Mouse (Mus musculus) gastrocnemius, adult 8-10 months (tissue): Measurements from ENCODE around the gene Rpn1. TPM values are rescaled to one million over a fixed set of nuclear protein-coding genes. Genes with fewer than 3 reads are reported as not detected.

ENCODE experiments used
- DNase-seq, 2 experiments: peaks; one replicate each; pipeline ENCODE4 v3.0.0; 2022; ENCODE audit warnings: low spot score in 2 of 2
- total RNA-seq, 4 experiments: library from RNA; stranded (reverse); gene quantifications; 2 replicates each; pipeline ENCODE4 v1.2.4; 2022

Rpn1 gene
- total RNA-seq, 4 experiments from 2014 or later = 67.2 to 101 (median 85.6) TPM

- peak in 1 of 2 experiments; percentile 22 for DNase-seq
Observed at GRCm38 (mm10) chr6:88065116-88065515, 19.2 kb upstream of the Rpn1 start.

GRCm38 (mm10) chr6:88065968-88066367, 18.3 kb upstream of the Rpn1 start:
- DNase-seq = no peak

- no peak for DNase-seq
Observed at GRCm38 (mm10) chr6:88067722-88068121, 16.6 kb upstream of the Rpn1 start.

- no peak for DNase-seq
Observed at GRCm38 (mm10) chr6:88068739-88069138, 15.5 kb upstream of the Rpn1 start.

GRCm38 (mm10) chr6:88070468-88070867, 13.8 kb upstream of the Rpn1 start:
- no peak for DNase-seq

- no peak for DNase-seq
Observed at GRCm38 (mm10) chr6:88071216-88071615, 13.1 kb upstream of the Rpn1 start.

- peak; percentile 95 for DNase-seq
Observed at GRCm38 (mm10) chr6:88074752-88075554, 9.3 kb upstream of the Rpn1 start.

GRCm38 (mm10) chr6:88075960-88076517, 8.2 kb upstream of the Rpn1 start:
- DNase-seq = no peak

- DNase-seq = no peak
Observed at GRCm38 (mm10) chr6:88083095-88083494, 1.2 kb upstream of the Rpn1 start.

GRCm38 (mm10) chr6:88083672-88084071, 610 bp upstream of the Rpn1 start:
- no peak for DNase-seq

GRCm38 (mm10) chr6:88088971-88089370, 4.7 kb downstream of the Rpn1 start:
- no peak for DNase-seq

- DNase-seq = no peak
Observed at GRCm38 (mm10) chr6:88095377-88095776, 11.1 kb downstream of the Rpn1 start.

- peak in 1 of 2 experiments; percentile 31 for DNase-seq
Observed at GRCm38 (mm10) chr6:88102096-88102495, 17.8 kb downstream of the Rpn1 start.

GRCm38 (mm10) chr6:88105783-88106611, 21.7 kb downstream of the Rpn1 start:
- DNase-seq = peak; percentile 81 to 91

- no peak for DNase-seq
Observed at GRCm38 (mm10) chr6:88106612-88107123, 22.4 kb downstream of the Rpn1 start.

- no peak for DNase-seq
Observed at GRCm38 (mm10) chr6:88107661-88108535, 23.6 kb downstream of the Rpn1 start.

- peak; percentile 20 to 35 for DNase-seq
Observed at GRCm38 (mm10) chr6:88113139-88113538, 28.9 kb downstream of the Rpn1 start.

GRCm38 (mm10) chr6:88114414-88114813, 30.1 kb downstream of the Rpn1 start:
- DNase-seq = no peak

GRCm38 (mm10) chr6:88116347-88117183, 32.3 kb downstream of the Rpn1 start:
- DNase-seq = no peak

GRCm38 (mm10) chr6:88117184-88117575, 32.9 kb downstream of the Rpn1 start:
- DNase-seq = no peak
